Mouse (Mus musculus) heart, embryonic 11.5 days (tissue): ENCODE measurements around the gene Gm42715. TPM values are rescaled to one million over a fixed set of nuclear protein-coding genes. Genes with fewer than 3 reads are reported as not detected.
"Not testable (repeated sequence)": the region's sequence is repeated elsewhere in the genome, so short reads cannot be mapped to it uniquely, and the experiment has no call there.

Experiments used
- ATAC-seq: fragments of 200-750 bp; cut with Nextera tagmentation; replicated peaks from 2 replicates; pipeline ENCODE4 v1.8.0; 2017; ENCODE audit warnings: moderate library complexity; ENCODE audit not compliant: insufficient number of reproducible peaks, low FRiP score, low TSS enrichment
- H3K27ac ChIP-seq: fragments of 300-500 bp; sonication (generic); 2 replicates; pipeline ENCODE4 v1.5.1; 2014; ENCODE audit warnings: mild to moderate bottlenecking, low read depth, low read length
- H3K27me3 ChIP-seq: fragments of 300-500 bp; sonication (generic); 2 replicates; pipeline ENCODE4 v1.6.1; 2014; ENCODE audit warnings: mild to moderate bottlenecking, low read length, mixed read lengths; ENCODE audit not compliant: control insufficient read depth, insufficient read depth
- H3K36me3 ChIP-seq: fragments of 300-500 bp; sonication (generic); 2 replicates; pipeline ENCODE4 v1.6.1; 2014; ENCODE audit warnings: mild to moderate bottlenecking, low read length, moderate library complexity, mixed read lengths; ENCODE audit not compliant: control insufficient read depth, insufficient read depth
- H3K4me1 ChIP-seq: fragments of 300-500 bp; sonication (generic); 2 replicates; pipeline ENCODE4 v1.6.1; 2014; ENCODE audit warnings: low read length; ENCODE audit not compliant: control insufficient read depth, insufficient read depth
- H3K4me2 ChIP-seq: fragments of 300-500 bp; sonication (generic); 2 replicates; pipeline ENCODE4 v1.6.1; 2014; ENCODE audit warnings: mild to moderate bottlenecking, moderate library complexity
- H3K4me3 ChIP-seq: fragments of 300-500 bp; sonication (generic); 2 replicates; pipeline ENCODE4 v1.5.1; 2014; ENCODE audit warnings: low read depth, low read length
- H3K9ac ChIP-seq: fragments of 300-500 bp; sonication (generic); 2 replicates; pipeline ENCODE4 v1.6.1; 2014; ENCODE audit warnings: mild to moderate bottlenecking, low read depth, low read length, moderate library complexity
- H3K9me3 ChIP-seq: fragments of 300-500 bp; sonication (generic); replicated peaks from 2 replicates; pipeline ENCODE4 v1.6.1; 2016; ENCODE audit warnings: low read length; ENCODE audit not compliant: control insufficient read depth
- whole genome bisulfite sequencing: fragments of 180-500 bp; shearing (Covaris S2); extraction: QIAGEN DNeasy Blood & Tissue Kit; methylation state at CpG from one replicate; pipeline ENCODE4 v1.1.7; 2014; ENCODE audit not compliant: insufficient replicate concordance; 5-methylcytosine and 5-hydroxymethylcytosine counted together
- polyA plus RNA-seq: library from polyadenylated mRNA; unstranded; fragments of >200 nt; fragmentation: Nextera tagmentation; extraction: Ambion mirVana; gene quantifications from 2 replicates; pipeline ENCODE4 v1.2.1, GENCODE M21; 2014

Gm42715 gene
- polyA plus RNA-seq, 1 experiment from 2014 or later: 12.6 TPM

DNA sequence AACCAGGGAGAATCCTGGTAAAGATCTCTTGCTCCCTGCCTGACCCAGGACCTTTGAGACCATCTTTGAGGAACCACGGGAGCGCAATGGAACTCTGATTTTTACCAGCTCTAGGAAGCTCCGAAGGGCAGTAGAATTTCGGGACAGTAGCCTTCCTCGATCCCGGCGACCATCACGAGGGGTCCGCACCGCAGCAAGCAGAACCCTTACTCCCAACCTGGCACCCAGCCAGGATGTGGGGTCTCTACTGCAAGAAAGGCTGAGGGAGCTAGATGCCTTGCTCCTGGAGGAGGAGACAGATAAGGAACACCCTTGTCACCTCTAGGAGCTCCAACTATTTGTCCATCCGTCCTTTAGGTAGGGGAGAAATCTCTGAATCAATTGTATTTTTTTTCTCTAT, 43.0 kb upstream of the Gm42715 start:
- Histone ChIP-seq H3K4me2 (no peak overlapping the region), H3K9me3 (no peaks in the 10 kb centered on the region), H3K27me3 (no peaks in the 10 kb centered on the region), H3K36me3 (peaks cover 34% of the 10 kb centered on the region), H3K4me1 (peaks cover 22% of the 10 kb centered on the region), H3K9ac (no peak overlapping the region), H3K4me3 (no peak overlapping the region), H3K27ac (no peak overlapping the region)
- WGBS: 91% methylated on average over 11 of the region's 11 CpGs
- ATAC-seq: no peak

DNA sequence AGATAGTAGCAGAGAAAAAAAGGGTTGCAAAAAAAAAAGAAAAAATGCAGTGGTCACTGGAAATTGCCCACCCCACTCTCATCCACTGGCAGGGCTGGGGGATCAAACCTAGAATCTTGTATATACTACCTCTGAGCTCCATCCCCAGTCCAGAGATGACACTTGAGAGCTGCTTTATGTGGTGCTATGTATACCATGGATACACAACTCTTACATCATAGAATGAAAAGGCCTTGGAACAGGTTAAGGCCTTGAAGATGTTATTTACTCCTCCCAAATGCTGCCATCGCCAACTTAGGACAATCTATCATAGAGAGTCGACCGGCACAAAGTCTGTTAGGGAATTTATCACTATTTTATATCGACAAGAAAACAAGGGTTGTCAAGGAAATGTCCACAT, 42.5 kb upstream of the Gm42715 start:
- H3K36me3 ChIP-seq: peaks cover 34% of the 10 kb centered on the region

DNA sequence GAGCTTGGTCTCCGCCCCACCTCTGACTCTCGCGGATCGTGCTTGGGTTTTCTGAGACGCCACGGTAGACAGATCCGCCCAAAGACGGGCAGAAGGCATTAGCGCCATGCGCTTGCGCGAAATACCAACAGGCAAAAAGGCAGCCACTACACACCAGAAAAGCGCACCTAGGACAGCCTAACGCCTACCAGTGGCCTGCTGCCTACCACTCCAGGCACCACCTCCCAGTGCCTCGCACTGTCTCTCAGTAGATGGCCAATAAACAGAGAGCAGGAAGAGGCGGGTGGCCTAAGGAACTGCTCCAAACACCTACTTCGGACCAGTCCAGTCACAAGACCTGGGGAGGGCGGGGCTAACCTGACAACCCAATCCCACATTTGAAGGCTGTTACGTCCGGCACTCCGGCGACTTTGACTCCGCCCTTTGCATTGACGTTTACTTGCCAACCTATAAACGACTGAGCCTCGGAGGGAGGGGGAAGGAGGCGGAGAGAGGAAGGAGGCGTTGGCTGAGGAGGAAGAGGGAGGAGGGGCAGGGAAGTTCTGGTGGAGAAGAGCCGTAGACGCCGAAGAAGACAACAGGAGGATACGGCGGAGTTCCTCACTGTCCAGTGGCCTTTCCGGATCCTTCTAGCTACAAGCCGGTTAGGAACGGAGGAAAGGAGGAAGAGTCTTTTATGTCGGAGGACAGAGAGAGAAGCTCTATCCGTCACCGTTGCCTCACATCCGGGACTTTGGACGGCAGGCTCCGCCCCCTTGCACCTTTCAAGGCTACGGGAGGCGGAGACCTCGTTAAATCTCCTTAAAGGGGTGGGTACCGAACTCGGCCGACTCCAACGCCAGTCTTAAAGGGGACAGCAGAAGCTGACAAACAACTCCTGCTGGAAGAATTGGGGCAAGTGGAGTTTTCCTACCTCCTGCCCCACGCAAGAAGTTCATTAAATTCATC, 41.4 kb upstream of the Gm42715 start:
- Histone ChIP-seq H3K27me3 (no peaks in the 10 kb centered on the region), H3K9ac (peak overlapping the region; percentile 89), H3K4me2 (peak overlapping the region; percentile 92), H3K36me3 (peaks cover 41% of the 10 kb centered on the region), H3K4me3 (peak overlapping the region; percentile 86), H3K9me3 (no peaks in the 10 kb centered on the region), H3K4me1 (peaks cover 17% of the 10 kb centered on the region), H3K27ac (peak overlapping the region; percentile 96)
- WGBS: under 1% methylated on average over 50 of the region's 50 CpGs
- peak; percentile 93 for ATAC-seq

More for the DNA sequence above, 42.5 kb upstream of the Gm42715 start:
- no peaks in the 10 kb centered on the region for H3K9me3 ChIP-seq
- 82% methylated on average over 4 of the region's 4 CpGs for WGBS
- H3K4me2 ChIP-seq: peak overlapping the region; percentile 92
- peak overlapping the region; percentile 96 for H3K27ac ChIP-seq
- H3K9ac ChIP-seq: peak overlapping the region; percentile 89
- ATAC-seq: no peak
- no peaks in the 10 kb centered on the region for H3K27me3 ChIP-seq
- H3K4me3 ChIP-seq: peak overlapping the region; percentile 86
- peaks cover 22% of the 10 kb centered on the region for H3K4me1 ChIP-seq

DNA sequence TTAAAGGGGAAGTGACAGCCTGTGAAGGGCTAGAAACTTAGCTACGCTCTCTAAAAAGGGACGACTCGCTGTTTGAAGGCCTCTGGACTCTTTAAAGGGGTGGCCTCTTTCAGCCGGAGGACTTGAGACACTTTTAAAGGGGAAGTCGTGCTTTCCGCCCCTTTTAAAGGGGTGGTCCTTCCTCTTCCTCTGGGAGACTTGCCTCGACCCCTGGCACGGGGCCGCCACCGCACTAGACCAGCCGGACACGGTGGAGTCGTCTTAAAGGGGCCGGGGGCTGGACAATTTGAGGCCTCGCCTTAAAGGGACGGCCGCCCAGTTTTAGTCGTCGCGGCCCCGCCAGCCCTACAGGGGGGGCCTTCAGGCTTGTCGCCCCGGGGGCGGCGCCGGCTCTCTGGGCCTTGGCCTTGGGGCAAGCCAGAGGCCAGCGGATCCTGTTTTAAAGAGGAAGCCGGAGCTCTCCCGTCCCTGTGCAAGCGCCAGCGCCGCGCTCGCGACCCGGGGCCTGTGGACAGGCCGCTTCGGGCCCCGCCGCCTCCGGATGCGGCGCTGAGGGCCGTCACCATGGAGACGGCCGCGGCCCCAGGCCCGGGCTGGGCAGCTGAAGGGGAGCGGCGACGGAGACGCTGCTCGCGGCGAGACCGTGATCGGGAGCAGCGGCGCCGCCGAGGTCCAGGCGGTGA, 40.6 kb upstream of the Gm42715 start, which contains the start of gene Fbrs:
Gene Fbrs, plus strand, starts transcription at position 565 of the 683 bp plus-strand sequence.
- H3K9ac ChIP-seq: peak within 1 kb of the TSS; percentile 89
- peaks cover 40% of the 10 kb centered on the region for H3K36me3 ChIP-seq
- H3K4me3 ChIP-seq: peak within 1 kb of the TSS; percentile 86
- H3K4me2 ChIP-seq: peak within 1 kb of the TSS; percentile 92
- H3K9me3 ChIP-seq: no peaks in the 10 kb centered on the region
- H3K27ac ChIP-seq: peak within 1 kb of the TSS; percentile 96
- H3K4me1 ChIP-seq: peaks cover 17% of the 10 kb centered on the region
- peak; percentile 78 for ATAC-seq
- no peaks in the 10 kb centered on the region for H3K27me3 ChIP-seq
- under 1% methylated on average over 56 of the region's 62 CpGs for WGBS

DNA sequence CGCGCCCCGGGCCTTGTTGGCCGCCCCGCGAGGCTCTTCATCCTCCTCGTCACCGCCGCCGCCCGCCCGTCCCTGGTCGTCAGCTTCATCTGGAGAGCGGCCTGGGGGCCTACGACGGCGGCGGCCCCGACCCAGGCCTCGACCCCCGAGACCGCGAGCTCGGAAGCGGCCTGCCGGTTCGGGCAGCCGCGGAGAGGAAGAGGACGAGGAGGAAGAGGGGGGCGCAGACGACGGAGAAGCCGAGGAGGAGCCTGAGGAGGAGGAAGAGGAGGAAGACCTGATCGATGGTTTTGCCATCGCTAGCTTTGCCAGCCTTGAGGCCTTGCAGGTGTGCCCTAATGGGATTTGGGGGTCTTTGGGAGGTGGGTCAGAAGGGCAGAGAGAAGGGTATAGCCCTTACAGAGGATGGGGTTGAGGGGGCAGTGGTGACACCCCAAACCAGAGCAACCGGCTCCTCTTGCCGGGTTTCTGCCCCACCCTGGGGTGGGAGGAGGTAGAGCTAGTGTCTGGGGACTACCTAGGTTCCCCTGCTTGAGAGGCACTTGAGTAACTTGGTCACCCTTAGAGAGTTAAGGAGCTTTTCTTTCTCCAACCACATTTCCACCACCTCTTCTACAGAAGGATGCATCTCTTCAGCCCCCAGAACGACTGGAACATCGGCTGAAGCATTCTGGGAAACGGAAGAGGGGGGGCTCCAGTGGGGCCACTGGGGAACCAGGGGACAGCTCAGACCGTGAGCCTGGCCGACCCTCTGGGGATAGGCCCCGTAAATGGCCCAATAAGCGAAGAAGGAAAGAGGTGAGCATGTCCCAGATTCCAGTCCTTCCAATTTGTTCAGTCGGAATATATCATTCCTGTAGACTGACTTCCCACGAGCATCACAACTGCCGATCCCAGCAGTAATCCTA, 39.8 kb upstream of the Gm42715 start:
- no peak for ATAC-seq
- H3K9ac ChIP-seq: peak overlapping the region; percentile 89
- H3K36me3 ChIP-seq: peaks cover 33% of the 10 kb centered on the region
- no peaks in the 10 kb centered on the region for H3K27me3 ChIP-seq
- 4% methylated on average over 48 of the region's 48 CpGs for WGBS
- peaks cover 17% of the 10 kb centered on the region for H3K4me1 ChIP-seq
- peak overlapping the region; percentile 86 for H3K4me3 ChIP-seq
- no peaks in the 10 kb centered on the region for H3K9me3 ChIP-seq
- peak overlapping the region; percentile 92 for H3K4me2 ChIP-seq
- peak overlapping the region; percentile 96 for H3K27ac ChIP-seq

DNA sequence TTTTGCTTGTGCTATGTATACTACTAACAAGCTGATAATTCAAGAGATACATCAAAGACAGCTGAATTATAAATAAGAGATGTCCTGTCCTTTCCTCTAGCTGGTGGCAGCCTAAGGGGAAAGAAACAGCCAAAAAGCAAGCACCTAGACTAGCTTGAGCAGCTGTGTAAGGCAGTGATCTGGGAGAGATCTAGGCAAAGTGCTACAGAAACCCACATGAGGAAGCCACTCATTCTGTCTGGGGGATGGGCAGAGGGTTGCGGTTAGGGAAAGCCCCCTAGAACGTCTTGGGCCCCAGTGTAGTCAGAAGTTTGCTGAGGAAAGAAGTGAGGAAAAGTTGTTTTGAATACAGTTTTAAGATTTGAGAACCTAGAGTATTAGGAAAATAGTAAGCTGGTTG, 39.1 kb upstream of the Gm42715 start:
- Histone ChIP-seq H3K27me3 (no peaks in the 10 kb centered on the region), H3K4me3 (peak overlapping the region; percentile 86), H3K27ac (no peak overlapping the region), H3K4me2 (peak overlapping the region; percentile 92), H3K9ac (peak overlapping the region; percentile 89; the same call in 1 of the 2 replicates), H3K36me3 (peaks cover 31% of the 10 kb centered on the region), H3K9me3 (no peaks in the 10 kb centered on the region), H3K4me1 (peaks cover 17% of the 10 kb centered on the region)
- WGBS: 62% methylated on average over 2 of the region's 2 CpGs
- no peak for ATAC-seq

DNA sequence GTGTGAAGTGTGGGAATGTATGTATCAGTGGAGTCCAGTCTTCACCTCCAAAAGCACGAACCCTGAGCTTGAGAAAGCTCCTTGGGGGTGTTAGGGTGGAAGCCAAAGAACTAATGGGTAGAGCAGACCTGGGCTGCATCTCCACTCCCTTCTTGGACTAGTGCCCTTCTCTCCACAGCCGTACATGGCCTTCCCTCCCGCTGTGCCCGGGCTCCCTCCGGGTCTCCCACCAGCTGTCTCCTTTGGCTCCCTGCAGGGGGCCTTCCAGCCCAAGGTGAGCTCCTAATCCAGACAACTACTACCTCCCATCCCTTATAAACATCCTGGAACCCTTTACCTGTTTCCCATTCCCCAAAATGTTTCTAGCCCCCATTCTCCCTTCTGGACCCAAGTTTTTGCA, 34.0 kb upstream of the Gm42715 start:
- no peak for ATAC-seq
- Histone ChIP-seq H3K4me1 (peaks cover 6% of the 10 kb centered on the region; the same call in 1 of the 2 replicates), H3K4me2 (no peak overlapping the region), H3K9me3 (no peaks in the 10 kb centered on the region), H3K27ac (no peak overlapping the region), H3K9ac (no peak overlapping the region), H3K4me3 (no peak overlapping the region), H3K36me3 (peaks cover 51% of the 10 kb centered on the region), H3K27me3 (no peaks in the 10 kb centered on the region)
- 82% methylated on average over 5 of the region's 5 CpGs for WGBS

DNA sequence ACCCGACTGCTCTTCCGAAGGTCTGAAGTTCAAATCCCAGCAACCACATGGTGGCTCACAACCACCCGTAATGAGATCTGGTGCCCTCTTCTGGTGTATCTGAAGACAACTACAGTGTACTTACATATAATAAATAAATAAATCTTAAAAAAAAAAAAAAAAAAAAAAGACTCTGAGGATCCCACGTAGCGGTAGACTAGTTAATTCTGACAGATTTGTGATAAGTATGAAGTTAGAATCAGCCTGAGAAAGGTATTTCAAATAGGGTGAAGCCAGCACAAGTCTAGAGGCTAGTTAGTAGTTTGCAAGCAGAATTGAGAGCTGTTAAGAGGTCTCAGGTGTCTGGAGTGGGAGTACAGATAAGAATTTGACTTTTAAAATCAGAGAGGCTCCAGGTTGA, 31.0 kb upstream of the Gm42715 start:
- H3K36me3 ChIP-seq: peaks cover 44% of the 10 kb centered on the region
- H3K4me1 ChIP-seq, H3K27ac ChIP-seq, H3K4me2 ChIP-seq, H3K4me3 ChIP-seq, H3K9ac ChIP-seq, H3K27me3 ChIP-seq, ATAC-seq, H3K9me3 ChIP-seq: not testable (repeated sequence)
- WGBS: 86% methylated on average over 4 of the region's 5 CpGs
